Mouse (Mus musculus): ENCODE results near the gene Fam107b. TPM values are rescaled to one million over a fixed set of nuclear protein-coding genes. Genes with fewer than 3 reads are reported as not detected.
"Not testable (repeated sequence)": the region's sequence is repeated elsewhere in the genome, so short reads cannot be mapped to it uniquely, and the experiment has no call there.

The Fam107b gene
- polyA plus RNA-seq, 1 experiment from 2014 or later: 25.1 TPM

GRCm38 (mm10) chr2:3714511-3714910 is 144.2 kb downstream of the Fam107b start:
- H3K27ac ChIP-seq (replicated peaks): 0 out of 2 replicates have a peak overlapping the region, but pooled peaks have one; percentile 70
- no peaks in the 10 kb centered on the region for H3K9me3 ChIP-seq
- H3K4me1 ChIP-seq: peaks cover 53% of the 10 kb centered on the region
- H3K9ac ChIP-seq: peak overlapping the region; percentile 97
- H3K4me3 ChIP-seq: peak overlapping the region; percentile 91
- no peaks in the 10 kb centered on the region for H3K27me3 ChIP-seq (replicated peaks)
- ATAC-seq (ENCODE audit: extremely low read depth, insufficient number of reproducible peaks, low FRiP score, low TSS enrichment): no peak
- H3K4me2 ChIP-seq: peak overlapping the region; percentile 90
- H3K36me3 ChIP-seq: no peaks in the 10 kb centered on the region
- WGBS: 47% methylated on average over 1 of the region's 1 CpGs

GRCm38 (mm10) chr2:3715424-3715823 is 145.1 kb downstream of the Fam107b start:
- peak overlapping the region; percentile 91 for H3K4me3 ChIP-seq
- H3K9me3 ChIP-seq: no peaks in the 10 kb centered on the region
- no peak for ATAC-seq (ENCODE audit: extremely low read depth, insufficient number of reproducible peaks, low FRiP score, low TSS enrichment)
- H3K9ac ChIP-seq: peak overlapping the region; percentile 6; the same call in 1 of the 2 replicates
- no peaks in the 10 kb centered on the region for H3K27me3 ChIP-seq (replicated peaks)
- 72% methylated on average over 3 of the region's 3 CpGs for WGBS
- peaks cover 58% of the 10 kb centered on the region for H3K4me1 ChIP-seq
- H3K27ac ChIP-seq (replicated peaks): no peak overlapping the region
- peak overlapping the region; percentile 90 for H3K4me2 ChIP-seq
- H3K36me3 ChIP-seq: no peaks in the 10 kb centered on the region

- 46% methylated on average over 5 of the region's 5 CpGs for WGBS
- peak overlapping the region; percentile 90 for H3K4me2 ChIP-seq
- H3K27ac ChIP-seq (replicated peaks): no peak overlapping the region
These were observed 147.0 kb downstream of the Fam107b start for GRCm38 (mm10) chr2:3717268-3717667.

GRCm38 (mm10) chr2:3717847-3718246 is 147.6 kb downstream of the Fam107b start:
- peaks cover 62% of the 10 kb centered on the region for H3K4me1 ChIP-seq
- no peak overlapping the region for H3K9ac ChIP-seq
- no peak overlapping the region for H3K27ac ChIP-seq (replicated peaks)
- ATAC-seq (ENCODE audit: extremely low read depth, insufficient number of reproducible peaks, low FRiP score, low TSS enrichment): no peak
- no peak overlapping the region for H3K4me2 ChIP-seq
- no peaks in the 10 kb centered on the region for H3K9me3 ChIP-seq
- no peaks in the 10 kb centered on the region for H3K27me3 ChIP-seq (replicated peaks)
- WGBS: 49% methylated on average over 4 of the region's 4 CpGs
- no peaks in the 10 kb centered on the region for H3K36me3 ChIP-seq
- H3K4me3 ChIP-seq: no peak overlapping the region

More at GRCm38 (mm10) chr2:3717268-3717667, 147.0 kb downstream of the Fam107b start:
- Histone ChIP-seq H3K4me1 (peaks cover 66% of the 10 kb centered on the region), H3K27me3 (replicated peaks) (no peaks in the 10 kb centered on the region), H3K9me3 (no peaks in the 10 kb centered on the region), H3K9ac (no peak overlapping the region), H3K4me3 (no peak overlapping the region), H3K36me3 (no peaks in the 10 kb centered on the region)
- no peak for ATAC-seq (ENCODE audit: extremely low read depth, insufficient number of reproducible peaks, low FRiP score, low TSS enrichment)

GRCm38 (mm10) chr2:3719436-3720121 is 149.3 kb downstream of the Fam107b start:
- H3K27ac ChIP-seq (replicated peaks); H3K4me2 ChIP-seq; H3K9me3 ChIP-seq; H3K36me3 ChIP-seq; H3K27me3 ChIP-seq (replicated peaks); ATAC-seq (ENCODE audit: extremely low read depth, insufficient number of reproducible peaks, low FRiP score, low TSS enrichment); H3K4me3 ChIP-seq; H3K9ac ChIP-seq: not testable (repeated sequence)
- 67% methylated on average over 5 of the region's 5 CpGs for WGBS
- H3K4me1 ChIP-seq: peaks cover 53% of the 10 kb centered on the region

- H3K9ac ChIP-seq: no peak overlapping the region
- no peaks in the 10 kb centered on the region for H3K27me3 ChIP-seq (replicated peaks)
- no peak overlapping the region for H3K4me3 ChIP-seq
- 73% methylated on average over 5 of the region's 5 CpGs for WGBS
- no peak overlapping the region for H3K27ac ChIP-seq (replicated peaks)
- ATAC-seq (ENCODE audit: extremely low read depth, insufficient number of reproducible peaks, low FRiP score, low TSS enrichment): no peak
- no peaks in the 10 kb centered on the region for H3K36me3 ChIP-seq
- no peak overlapping the region for H3K4me2 ChIP-seq
- H3K4me1 ChIP-seq: peaks cover 50% of the 10 kb centered on the region
- no peaks in the 10 kb centered on the region for H3K9me3 ChIP-seq
These were observed 150.8 kb downstream of the Fam107b start for GRCm38 (mm10) chr2:3721107-3721506.

GRCm38 (mm10) chr2:3721974-3722373 is 151.7 kb downstream of the Fam107b start:
- Histone ChIP-seq H3K27ac (replicated peaks) (no peak overlapping the region), H3K9ac (no peak overlapping the region), H3K4me3 (no peak overlapping the region), H3K27me3 (replicated peaks) (no peaks in the 10 kb centered on the region), H3K36me3 (no peaks in the 10 kb centered on the region), H3K9me3 (no peaks in the 10 kb centered on the region), H3K4me2 (no peak overlapping the region), H3K4me1 (peaks cover 50% of the 10 kb centered on the region)
- 32% methylated on average over 6 of the region's 6 CpGs for whole genome bisulfite sequencing
- ATAC-seq (ENCODE audit: extremely low read depth, insufficient number of reproducible peaks, low FRiP score, low TSS enrichment): no peak

GRCm38 (mm10) chr2:3723391-3724106 is 153.3 kb downstream of the Fam107b start:
- H3K4me1 ChIP-seq: peaks cover 44% of the 10 kb centered on the region
- H3K4me2 ChIP-seq: no peak overlapping the region
- no peaks in the 10 kb centered on the region for H3K36me3 ChIP-seq
- H3K9me3 ChIP-seq: no peaks in the 10 kb centered on the region
- H3K27me3 ChIP-seq (replicated peaks): no peaks in the 10 kb centered on the region
- H3K4me3 ChIP-seq: no peak overlapping the region
- WGBS: 80% methylated on average over 8 of the region's 8 CpGs
- ATAC-seq (ENCODE audit: extremely low read depth, insufficient number of reproducible peaks, low FRiP score, low TSS enrichment): no peak
- H3K27ac ChIP-seq (replicated peaks): no peak overlapping the region
- H3K9ac ChIP-seq: no peak overlapping the region

GRCm38 (mm10) chr2:3726501-3727078 is 156.3 kb downstream of the Fam107b start:
- Histone ChIP-seq H3K9ac (no peak overlapping the region), H3K27ac (replicated peaks) (peak overlapping the region; percentile 30), H3K4me3 (no peak overlapping the region), H3K27me3 (replicated peaks) (no peaks in the 10 kb centered on the region), H3K9me3 (no peaks in the 10 kb centered on the region), H3K4me2 (peak overlapping the region; percentile 22; the same call in 1 of the 2 replicates), H3K36me3 (no peaks in the 10 kb centered on the region), H3K4me1 (peaks cover 61% of the 10 kb centered on the region)
- 57% methylated on average over 13 of the region's 13 CpGs for WGBS
- no peak for ATAC-seq (ENCODE audit: extremely low read depth, insufficient number of reproducible peaks, low FRiP score, low TSS enrichment)

- no peak for ATAC-seq (ENCODE audit: extremely low read depth, insufficient number of reproducible peaks, low FRiP score, low TSS enrichment)
- Histone ChIP-seq H3K9me3 (no peaks in the 10 kb centered on the region), H3K36me3 (no peaks in the 10 kb centered on the region), H3K4me1 (peaks cover 63% of the 10 kb centered on the region), H3K9ac (no peak overlapping the region), H3K4me2 (no peak overlapping the region), H3K27me3 (replicated peaks) (no peaks in the 10 kb centered on the region), H3K4me3 (no peak overlapping the region), H3K27ac (replicated peaks) (no peak overlapping the region; the same call in 1 of the 2 replicates)
- WGBS: 42% methylated on average over 5 of the region's 5 CpGs
These were observed 157.1 kb downstream of the Fam107b start for GRCm38 (mm10) chr2:3727225-3727930.

- no peaks in the 10 kb centered on the region for H3K36me3 ChIP-seq
- H3K4me2 ChIP-seq: no peak overlapping the region
- no peaks in the 10 kb centered on the region for H3K27me3 ChIP-seq (replicated peaks)
- WGBS: 87% methylated on average over 4 of the region's 4 CpGs
- no peak overlapping the region for H3K4me3 ChIP-seq
- peaks cover 69% of the 10 kb centered on the region for H3K4me1 ChIP-seq
- H3K9me3 ChIP-seq: no peaks in the 10 kb centered on the region
- H3K9ac ChIP-seq: no peak overlapping the region
- no peak overlapping the region for H3K27ac ChIP-seq (replicated peaks)
- ATAC-seq (ENCODE audit: extremely low read depth, insufficient number of reproducible peaks, low FRiP score, low TSS enrichment): no peak
These were observed 157.8 kb downstream of the Fam107b start for GRCm38 (mm10) chr2:3728090-3728489.

Measured in heart, embryonic 13.5 days (tissue).